Mouse (Mus musculus) CD4-positive, CD25-positive, alpha-beta regulatory T cell (primary cell): ENCODE results near the gene Mtch1. TPM values are rescaled to one million over a fixed set of nuclear protein-coding genes. Genes with fewer than 3 reads are reported as not detected.

Source experiments
- polyA plus RNA-seq: library from polyadenylated mRNA; unstranded; fragments of 100-300 nt; shearing (Covaris generic); gene quantifications from one replicate; pipeline ENCODE4 v1.2.1, GENCODE M21; 2017

The Mtch1 gene
- polyA plus RNA-seq: 118 TPM

DNA sequence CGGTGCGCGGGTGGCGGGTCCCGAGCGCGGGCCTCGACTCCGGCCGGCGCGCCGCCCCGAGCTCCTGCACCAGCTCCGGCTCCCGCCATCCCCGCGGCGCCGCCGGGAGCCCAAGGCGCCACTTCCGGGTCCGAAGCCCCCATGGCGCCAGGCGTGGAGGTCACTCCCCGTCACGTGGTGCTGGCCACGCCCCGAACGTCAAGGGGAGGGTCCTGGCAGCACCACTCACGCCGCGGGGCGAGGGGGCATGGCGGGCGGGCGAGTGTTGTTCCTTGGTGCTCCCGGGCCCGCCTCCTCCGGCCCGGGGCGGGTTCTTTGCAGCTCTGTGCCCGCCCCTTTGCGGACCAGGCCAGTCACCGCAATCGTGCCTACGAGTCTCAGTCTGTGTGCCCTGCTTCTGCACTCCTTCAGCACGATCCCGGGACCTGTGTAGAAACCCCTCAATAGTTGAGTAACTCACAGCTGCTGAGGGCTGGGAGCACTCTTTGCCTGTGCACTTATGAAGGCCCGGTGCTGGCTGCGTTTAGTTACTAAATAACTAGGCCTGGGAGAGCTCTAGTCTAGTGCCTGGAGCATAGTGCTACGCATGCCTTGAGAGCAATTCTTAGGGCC lies at the start of gene Mtch1:
Gene Mtch1, minus strand, starts transcription at position 290 of the 612 bp plus-strand sequence.

DNA sequence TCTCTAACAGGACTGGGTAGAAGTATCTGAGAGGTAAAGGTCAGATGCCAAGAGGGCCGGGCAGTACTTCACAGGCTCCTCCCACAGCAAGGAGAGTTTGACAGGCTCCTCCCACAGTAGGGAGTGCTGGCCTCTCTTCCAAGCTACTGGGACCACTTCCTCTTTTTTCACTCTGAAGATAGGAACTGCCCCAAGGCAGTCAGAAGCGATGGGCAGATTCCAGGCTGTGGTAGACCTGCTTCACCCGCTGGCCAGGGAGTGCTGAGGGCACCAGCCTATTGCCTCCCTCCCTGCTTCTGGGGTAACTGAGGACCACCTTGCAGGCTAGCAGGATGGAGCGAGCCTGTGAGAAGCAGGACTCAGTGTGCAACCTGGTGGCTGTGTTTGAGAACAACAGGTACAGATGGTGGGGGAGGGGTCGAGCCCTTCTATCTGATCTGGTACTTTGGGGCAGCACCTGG lies 13.1 kb upstream of the Mtch1 start, which contains the start of gene Fgd2:
Gene Fgd2, plus strand, starts transcription at position 154 of the 461 bp plus-strand sequence.

DNA sequence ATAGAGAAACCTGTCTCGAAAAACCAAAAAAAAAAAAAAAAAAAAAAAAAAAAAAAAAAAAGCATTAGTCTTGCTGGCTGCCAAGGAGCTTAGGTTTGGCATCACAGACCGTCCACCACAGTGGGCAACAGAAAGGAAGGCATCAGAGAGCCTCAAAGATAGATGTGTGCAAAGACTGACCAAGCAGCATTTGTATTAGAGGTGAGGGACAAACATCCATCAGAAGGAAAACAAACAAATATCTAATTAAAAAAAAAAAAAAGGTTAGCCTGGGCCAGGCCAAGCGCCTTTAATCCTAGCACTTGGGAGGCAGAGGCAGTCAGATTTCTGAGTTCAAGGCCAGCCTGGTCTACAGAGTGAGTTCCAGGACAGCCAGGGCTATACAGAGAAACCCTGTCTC lies 30.4 kb downstream of the Mtch1 start, which contains the start of gene Pi16:
Gene Pi16, plus strand, starts transcription at position 301 of the 400 bp plus-strand sequence.

Other genes with a start within 250 kb of the Mtch1 start
- gene Rab44, start 233.8 kb downstream of the Mtch1 start, polyA plus RNA-seq: 0.14 TPM
- gene Cpne5, start 109.8 kb downstream of the Mtch1 start, polyA plus RNA-seq: 1.8 TPM
- gene Ppil1, start 83.7 kb downstream of the Mtch1 start, polyA plus RNA-seq: 73.6 TPM
- gene BC004004, start 79.1 kb downstream of the Mtch1 start, polyA plus RNA-seq: 132 TPM
- gene Pi16, start 30.3 kb downstream of the Mtch1 start, polyA plus RNA-seq: 0.23 TPM
- gene Fgd2, start 13.0 kb upstream of the Mtch1 start, polyA plus RNA-seq: 1.8 TPM
- 95.5 TPM for gene Pim1, start 142.8 kb upstream of the Mtch1 start, polyA plus RNA-seq
- 0.12 TPM for gene Gm17657, start 201.7 kb upstream of the Mtch1 start, polyA plus RNA-seq
- 38.6 TPM for gene Tbc1d22b, start 201.9 kb upstream of the Mtch1 start, polyA plus RNA-seq
- gene Tmem217, start 204.5 kb upstream of the Mtch1 start, polyA plus RNA-seq: 4.2 TPM